Mouse (Mus musculus) myocyte (in vitro differentiated cells): ENCODE measurements around the gene Hoxa6. TPM values are rescaled to one million over a fixed set of nuclear protein-coding genes. Genes with fewer than 3 reads are reported as not detected.
A peak's percentile ranks its signal among the peaks of the same experiment; 100 is the strongest.

ENCODE experiments used
- H3K27me3 ChIP-seq: one replicate; pipeline ENCODE4 v1.6.1; 2011; ENCODE audit not compliant: control insufficient read depth, insufficient read depth, insufficient read length
- H3K36me3 ChIP-seq: one replicate; pipeline ENCODE4 v1.6.1; 2011; ENCODE audit not compliant: control insufficient read depth, insufficient read depth
- H3K4me2 ChIP-seq: one replicate; pipeline ENCODE4 v1.6.1; 2011; ENCODE audit warnings: low read depth, control low read depth
- H3K4me3 ChIP-seq: one replicate; pipeline ENCODE4 v1.5.1; 2011; ENCODE audit warnings: mild to moderate bottlenecking, control low read depth, moderate library complexity
- H3K79me2 ChIP-seq: one replicate; pipeline ENCODE4 v1.6.1; 2011; ENCODE audit not compliant: control insufficient read depth, insufficient read depth
- H3ac ChIP-seq: one replicate; pipeline ENCODE4 v1.6.1; 2011; ENCODE audit not compliant: control insufficient read depth, insufficient read length
- CEBPB ChIP-seq: IDR thresholded peaks from 2 replicates; pipeline ENCODE4 v1.6.1; 2011; ENCODE audit warnings: mild to moderate bottlenecking, moderate library complexity; ENCODE audit not compliant: poor library complexity, insufficient read depth, severe bottlenecking
- E2F4 ChIP-seq: IDR thresholded peaks from one replicate; pipeline ENCODE4 v1.6.1; 2011; ENCODE audit warnings: mild to moderate bottlenecking, control low read depth, moderate library complexity; ENCODE audit not compliant: insufficient read depth
- MAX ChIP-seq: IDR thresholded peaks from one replicate; pipeline ENCODE4 v1.6.1; 2011; ENCODE audit warnings: low read depth, mild to moderate bottlenecking, control low read depth
- MYOD1 ChIP-seq, 3 experiments: IDR thresholded peaks; one replicate each; pipeline ENCODE4 v1.6.1; 2011; ENCODE audit warnings: control low read depth in 2 of 3, low read depth in 2 of 3, mild to moderate bottlenecking in 2 of 3, moderate library complexity in 1 of 3; ENCODE audit not compliant: insufficient read length in 2 of 3, control insufficient read depth in 1 of 3
- MYOG ChIP-seq, 3 experiments: IDR thresholded peaks; one replicate each; pipeline ENCODE4 v1.6.1; 2011; ENCODE audit warnings: control low read depth in 2 of 3, low read depth in 2 of 3, mild to moderate bottlenecking in 2 of 3; ENCODE audit not compliant: insufficient read length in 2 of 3, control insufficient read depth in 1 of 3, insufficient read depth in 1 of 3
- POLR2A ChIP-seq: IDR thresholded peaks from one replicate; pipeline ENCODE4 v1.6.1; 2011; ENCODE audit warnings: low read depth, mild to moderate bottlenecking, control low read depth, moderate library complexity; ENCODE audit not compliant: insufficient read length
- POLR2AphosphoS2 ChIP-seq: IDR thresholded peaks from one replicate; pipeline ENCODE4 v1.6.1; 2011; ENCODE audit warnings: low read depth, control low read depth; ENCODE audit not compliant: insufficient read length
- REST ChIP-seq: IDR thresholded peaks from one replicate; pipeline ENCODE4 v1.6.1; 2011; ENCODE audit warnings: mild to moderate bottlenecking, control low read depth, moderate library complexity; ENCODE audit not compliant: insufficient read depth, insufficient read length
- SRF ChIP-seq: IDR thresholded peaks from one replicate; pipeline ENCODE4 v1.6.1; 2011; ENCODE audit warnings: low read depth; ENCODE audit not compliant: control insufficient read depth, insufficient read length
- TCF12 ChIP-seq: IDR thresholded peaks from one replicate; pipeline ENCODE4 v1.6.1; 2011; ENCODE audit warnings: mild to moderate bottlenecking, control low read depth; ENCODE audit not compliant: poor library complexity, insufficient read depth, severe bottlenecking
- TCF3 ChIP-seq: IDR thresholded peaks from one replicate; pipeline ENCODE4 v1.6.1; 2011; ENCODE audit warnings: low read depth, control low read depth; ENCODE audit not compliant: insufficient read length
- USF1 ChIP-seq: IDR thresholded peaks from one replicate; pipeline ENCODE4 v1.6.1; 2011; ENCODE audit warnings: low read depth, mild to moderate bottlenecking, control low read depth, moderate library complexity
- polyA plus RNA-seq: library from polyadenylated mRNA; unstranded; fragments of >200 nt; fragmentation: generic; extraction: Trizol; gene quantifications from one replicate; pipeline ENCODE4 v1.2.1, GENCODE M21; 2012; ENCODE audit warnings: missing spikeins

Hoxa6 gene
- polyA plus RNA-seq, 1 experiment = 0.88 TPM

DNA sequence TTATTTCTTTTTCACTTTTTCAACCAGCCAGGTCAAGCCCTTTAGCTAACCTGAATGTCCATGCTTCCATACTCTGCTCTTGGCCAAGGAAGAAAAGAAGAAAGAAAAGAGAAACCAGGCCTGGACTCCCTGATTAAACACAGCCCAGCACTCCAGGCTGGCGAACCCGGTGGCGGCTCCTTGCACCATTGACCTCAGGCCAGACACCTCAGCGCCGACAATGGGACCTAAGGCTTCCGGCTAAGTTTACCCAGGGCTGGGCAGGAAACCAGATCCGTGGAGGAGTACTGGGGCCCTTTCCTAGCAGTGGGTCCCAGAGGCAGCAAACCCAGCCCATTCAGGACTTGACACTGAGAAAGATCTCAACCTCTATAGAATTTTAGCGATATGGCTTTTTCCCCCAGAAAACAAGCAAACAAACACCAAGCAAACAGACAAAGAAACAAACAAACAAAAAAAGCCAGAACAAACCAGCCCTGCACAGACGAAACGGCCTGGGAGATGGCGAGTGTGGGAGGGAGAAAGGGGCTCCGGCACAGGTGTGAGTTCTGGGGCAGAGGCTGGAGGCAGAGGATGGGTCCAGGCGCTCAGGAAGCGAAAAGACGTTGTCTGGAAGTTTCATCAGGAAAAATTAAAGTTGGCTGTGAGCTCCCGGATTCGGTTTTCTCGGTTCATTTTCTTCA is 23.5 kb upstream of the Hoxa6 start:
- peak overlapping the region; percentile 99 for H3K4me2 ChIP-seq
- H3ac ChIP-seq = no peak overlapping the region
- no peaks in the 10 kb centered on the region for H3K27me3 ChIP-seq
- TF ChIP-seq CEBPB = no peak
- TF ChIP-seq MAX = no peak
- no peaks in the 10 kb centered on the region for H3K36me3 ChIP-seq
- H3K4me3 ChIP-seq = peak overlapping the region; percentile 89
- peaks cover 89% of the 10 kb centered on the region for H3K79me2 ChIP-seq

DNA sequence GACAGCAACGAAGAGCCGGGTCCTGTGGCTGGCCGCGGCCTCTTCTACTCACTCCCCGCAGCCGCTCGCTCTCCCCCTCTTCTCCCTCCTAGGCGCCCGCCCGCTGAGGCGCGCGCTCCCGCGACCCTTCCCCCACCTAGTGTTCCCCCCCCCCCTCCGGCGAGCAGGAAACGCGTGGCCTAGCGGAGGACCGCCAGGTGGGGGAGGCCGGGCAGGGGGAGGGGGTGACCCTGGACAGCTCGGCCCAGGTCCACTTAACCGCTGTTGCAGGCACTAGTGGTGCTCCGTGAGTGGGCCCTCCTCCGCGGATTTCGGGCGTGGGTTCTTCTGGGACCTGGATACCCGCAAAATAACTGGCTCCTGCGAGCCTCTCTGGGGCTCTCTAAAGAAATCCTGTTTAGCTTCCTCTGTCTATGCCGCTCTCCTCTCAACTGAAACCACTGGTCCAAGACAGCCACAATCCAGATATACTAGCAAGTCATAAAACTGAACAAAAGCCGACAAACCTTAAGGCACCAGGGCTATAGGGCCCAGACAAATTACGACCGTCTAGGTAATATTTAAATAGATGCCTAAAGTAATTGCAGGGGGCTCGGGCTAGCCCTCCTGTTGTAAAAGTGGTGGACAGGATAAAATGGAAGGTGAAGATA is 22.1 kb upstream of the Hoxa6 start, which contains the start of gene Hoxa9:
Hoxa9 (minus strand) TSS at position 574 of the 650 bp plus-strand sequence.
- no peak for TF ChIP-seq REST
- no peak for TF ChIP-seq TCF3
- TF ChIP-seq MYOD1 (IDR thresholded peaks at IDR 0.05; ENCODE audit: control insufficient read depth in 1 of 3, insufficient read length in 2 of 3, low read depth in 2 of 3) = no peak
- no peak for TF ChIP-seq MAX
- TF ChIP-seq E2F4 = no peak
- no peak for TF ChIP-seq TCF12
- TF ChIP-seq CEBPB = no peak
- TF ChIP-seq MYOG (IDR thresholded peaks at IDR 0.05; ENCODE audit: control insufficient read depth in 1 of 3, insufficient read depth in 1 of 3, insufficient read length in 2 of 3, low read depth in 2 of 3) = no peak
- no peak for TF ChIP-seq SRF
- TF ChIP-seq POLR2AphosphoS2 = no peak
- no peak for TF ChIP-seq USF1
- TF ChIP-seq POLR2A = no peak
- Histone ChIP-seq H3K4me3 (peak within 1 kb of the TSS; percentile 89), H3K4me2 (peak within 1 kb of the TSS; percentile 99), H3K79me2 (peaks cover 86% of the 10 kb centered on the region), H3K27me3 (no peaks in the 10 kb centered on the region), H3K36me3 (no peaks in the 10 kb centered on the region), H3ac (peak within 1 kb of the TSS; percentile 55)

DNA sequence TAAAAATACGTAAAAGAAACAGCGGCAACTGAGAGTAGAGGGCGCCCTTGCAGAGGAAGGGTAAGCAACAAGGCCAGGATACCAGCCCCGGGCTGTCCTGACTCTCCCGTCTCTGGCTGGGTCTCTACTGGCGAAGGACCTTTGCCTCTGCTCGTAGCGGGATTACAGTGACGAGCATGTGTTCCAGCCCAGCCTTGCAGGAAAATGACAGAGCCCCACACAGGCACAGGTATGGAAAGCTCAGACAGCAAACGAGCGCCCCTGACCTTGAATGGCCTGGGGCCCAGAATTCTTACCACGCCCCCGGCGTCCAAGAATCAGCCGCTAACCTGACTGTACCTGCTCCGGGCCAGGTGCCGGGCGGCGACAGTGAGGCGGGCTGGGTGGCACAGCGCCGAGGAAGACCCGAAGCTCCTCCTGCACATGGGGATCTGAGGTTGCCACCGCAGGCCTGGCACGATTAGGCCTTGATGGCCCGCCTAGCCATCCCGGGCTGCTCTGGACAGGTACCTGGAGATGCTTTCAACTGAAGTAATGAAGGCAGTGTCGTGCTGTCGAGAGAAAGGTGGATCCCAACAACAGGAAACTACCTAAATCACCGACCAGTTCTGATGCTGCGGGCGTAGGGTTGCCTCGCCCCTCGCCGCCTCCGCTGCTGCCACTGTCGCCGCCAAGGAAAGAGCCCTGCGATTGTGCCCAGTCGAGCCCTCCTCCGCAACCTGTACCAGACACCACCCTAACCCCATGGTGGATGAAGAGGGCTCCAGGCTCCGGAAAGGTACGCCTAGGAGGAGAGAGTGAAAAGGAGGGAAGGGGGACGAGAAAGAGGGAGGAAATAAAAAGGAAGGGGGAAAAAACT is 21.3 kb upstream of the Hoxa6 start:
- peak overlapping the region; percentile 55 for H3ac ChIP-seq
- H3K27me3 ChIP-seq = no peaks in the 10 kb centered on the region
- no peak for TF ChIP-seq TCF3
- peak; percentile 26 for TF ChIP-seq POLR2A
- TF ChIP-seq POLR2AphosphoS2 = peak; percentile 40
- TF ChIP-seq E2F4 = no peak
- peak overlapping the region; percentile 89 for H3K4me3 ChIP-seq
- no peaks in the 10 kb centered on the region for H3K36me3 ChIP-seq
- H3K79me2 ChIP-seq = peaks cover 86% of the 10 kb centered on the region
- H3K4me2 ChIP-seq = peak overlapping the region; percentile 97

DNA sequence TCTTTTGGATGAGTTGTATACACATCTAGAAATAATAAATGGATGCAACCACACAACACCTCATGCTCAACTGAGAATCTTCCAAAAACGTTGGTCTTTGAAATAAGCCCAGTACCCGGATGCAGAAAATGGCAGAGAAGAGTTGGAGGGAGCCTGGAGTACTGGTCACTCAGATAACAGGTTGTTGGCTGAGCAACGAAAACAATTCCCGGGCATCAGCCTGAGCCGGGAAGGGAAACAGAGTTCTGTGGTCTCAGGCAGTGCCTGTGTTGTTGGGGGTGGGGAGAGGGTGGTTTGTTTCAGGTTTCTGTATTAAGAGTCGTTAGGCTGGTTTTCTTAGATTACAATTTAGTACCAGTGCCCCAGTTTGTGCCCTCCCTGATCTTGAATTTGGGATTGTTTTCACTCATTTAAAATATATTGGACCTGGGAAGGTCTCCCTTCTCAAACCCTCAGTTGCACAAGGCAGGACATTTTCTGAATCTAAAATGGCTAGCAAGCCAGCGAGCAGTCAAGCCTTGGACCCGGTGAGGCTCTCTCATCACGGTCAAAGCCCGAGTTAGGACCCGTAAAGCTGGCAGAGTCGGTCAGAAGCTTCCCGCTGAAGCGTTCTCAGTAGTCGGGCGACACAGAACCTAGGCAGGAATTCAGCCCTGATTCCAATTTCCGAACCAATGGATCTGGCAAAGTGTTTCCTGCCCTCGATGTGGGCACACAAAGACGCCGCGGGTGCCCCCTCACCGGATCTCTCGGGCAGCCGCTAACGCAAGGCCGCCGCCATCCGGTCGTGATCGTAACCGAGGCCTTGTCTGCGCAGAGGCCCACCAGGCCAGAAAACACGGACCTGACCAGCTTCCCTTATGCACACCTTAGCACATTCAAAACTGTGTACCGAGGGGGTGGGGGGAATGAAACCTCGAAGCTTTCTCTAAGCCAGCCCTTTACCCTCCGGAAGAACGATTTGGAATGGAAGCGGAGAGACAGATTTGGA is 20.2 kb upstream of the Hoxa6 start:
- H3K4me2 ChIP-seq = peak overlapping the region; percentile 97
- peak overlapping the region; percentile 55 for H3ac ChIP-seq
- H3K4me3 ChIP-seq = peak overlapping the region; percentile 89
- H3K27me3 ChIP-seq = no peaks in the 10 kb centered on the region
- peaks cover 92% of the 10 kb centered on the region for H3K79me2 ChIP-seq
- H3K36me3 ChIP-seq = no peaks in the 10 kb centered on the region
- TF ChIP-seq USF1 (no peak), MAX (no peak), E2F4 (no peak), TCF3 (no peak), POLR2AphosphoS2 (no peak), MYOG (IDR thresholded peaks at IDR 0.05; ENCODE audit: control insufficient read depth in 1 of 3, insufficient read depth in 1 of 3, insufficient read length in 2 of 3, low read depth in 2 of 3) (no peak), REST (no peak), TCF12 (no peak), SRF (no peak), CEBPB (no peak), MYOD1 (IDR thresholded peaks at IDR 0.05; ENCODE audit: control insufficient read depth in 1 of 3, insufficient read length in 2 of 3, low read depth in 2 of 3) (no peak), POLR2A (no peak)
